Mouse (Mus musculus): ENCODE measurements around the gene Hmg20a. TPM values are rescaled to one million over a fixed set of nuclear protein-coding genes. Genes with fewer than 3 reads are reported as not detected.
A peak's percentile ranks its signal among the peaks of the same experiment; 100 is the strongest.

Gene Hmg20a
- total RNA-seq, 2 experiments from 2014 or later: 15.6 to 18.4 TPM

DNA sequence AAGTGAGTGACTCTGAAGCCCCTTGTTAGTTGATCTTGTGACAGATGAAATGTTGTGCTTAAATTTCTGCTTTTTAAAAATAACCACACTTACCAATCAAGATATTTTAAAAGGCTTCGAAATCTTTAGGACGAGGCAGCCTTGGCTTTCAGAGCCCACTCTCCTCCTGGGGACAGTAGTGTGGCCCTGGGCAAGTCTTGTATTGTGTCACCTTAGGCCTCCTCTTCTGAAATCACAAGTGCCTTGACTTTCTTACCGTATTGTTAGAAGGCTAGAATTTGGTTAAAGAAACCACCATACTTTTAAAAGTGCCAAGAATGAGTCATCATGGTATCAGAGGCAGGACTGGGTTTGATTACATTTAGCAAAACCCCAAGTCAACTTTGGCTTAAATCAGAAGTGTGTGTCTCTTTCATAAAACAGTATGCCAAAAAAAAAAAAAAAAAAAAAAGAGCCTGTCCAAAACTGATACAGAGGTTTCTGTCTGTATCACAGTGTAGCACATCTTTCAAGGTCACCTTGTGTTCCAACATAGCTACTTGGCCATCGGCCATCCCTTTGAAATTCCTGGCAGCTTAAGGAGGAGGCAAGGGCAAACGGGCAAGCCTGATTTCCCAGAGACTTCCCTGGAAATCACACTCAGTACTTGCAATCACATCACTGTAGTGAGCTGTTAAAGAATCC lies 78.9 kb downstream of the Hmg20a start:
- peak; percentile 79 to 84 for DNase-seq

GRCm38 (mm10) chr9:56499324-56500067 lies 81.1 kb downstream of the Hmg20a start:
- DNase-seq: no peak

DNA sequence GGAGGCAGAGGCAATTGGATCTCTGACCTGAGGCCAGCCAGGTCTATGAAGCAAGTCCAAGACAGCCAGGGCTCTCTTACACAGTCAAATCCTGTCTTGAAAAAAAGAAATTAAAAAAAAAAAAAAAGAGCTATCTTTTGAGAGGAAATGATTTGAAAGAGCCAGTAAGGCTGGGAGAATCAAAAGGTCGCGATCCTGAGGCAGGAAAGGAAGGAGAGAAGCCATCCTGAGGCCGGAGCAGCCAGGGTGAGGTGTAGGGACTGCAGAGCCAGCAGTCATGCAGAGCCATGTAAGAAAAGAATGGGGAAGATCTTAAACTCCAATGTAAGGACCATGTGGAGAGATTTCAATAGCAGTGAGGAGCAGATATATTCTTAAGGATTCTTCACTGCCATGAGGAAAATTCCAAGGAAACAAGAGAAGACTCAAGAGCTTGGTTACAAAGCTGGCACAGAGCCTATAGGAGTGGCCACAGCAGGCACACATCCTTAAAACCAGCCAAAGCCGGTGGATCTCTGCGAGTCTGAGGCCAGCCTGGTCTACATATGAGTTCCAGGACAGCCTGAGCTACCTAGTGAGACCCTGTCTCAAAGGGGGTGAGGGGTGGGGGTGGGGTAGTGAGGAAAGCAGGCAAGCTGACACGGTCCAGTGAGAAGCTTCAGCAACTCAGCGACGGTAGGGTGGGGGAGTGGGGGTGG lies 82.6 kb downstream of the Hmg20a start:
- no peak for DNase-seq

DNA sequence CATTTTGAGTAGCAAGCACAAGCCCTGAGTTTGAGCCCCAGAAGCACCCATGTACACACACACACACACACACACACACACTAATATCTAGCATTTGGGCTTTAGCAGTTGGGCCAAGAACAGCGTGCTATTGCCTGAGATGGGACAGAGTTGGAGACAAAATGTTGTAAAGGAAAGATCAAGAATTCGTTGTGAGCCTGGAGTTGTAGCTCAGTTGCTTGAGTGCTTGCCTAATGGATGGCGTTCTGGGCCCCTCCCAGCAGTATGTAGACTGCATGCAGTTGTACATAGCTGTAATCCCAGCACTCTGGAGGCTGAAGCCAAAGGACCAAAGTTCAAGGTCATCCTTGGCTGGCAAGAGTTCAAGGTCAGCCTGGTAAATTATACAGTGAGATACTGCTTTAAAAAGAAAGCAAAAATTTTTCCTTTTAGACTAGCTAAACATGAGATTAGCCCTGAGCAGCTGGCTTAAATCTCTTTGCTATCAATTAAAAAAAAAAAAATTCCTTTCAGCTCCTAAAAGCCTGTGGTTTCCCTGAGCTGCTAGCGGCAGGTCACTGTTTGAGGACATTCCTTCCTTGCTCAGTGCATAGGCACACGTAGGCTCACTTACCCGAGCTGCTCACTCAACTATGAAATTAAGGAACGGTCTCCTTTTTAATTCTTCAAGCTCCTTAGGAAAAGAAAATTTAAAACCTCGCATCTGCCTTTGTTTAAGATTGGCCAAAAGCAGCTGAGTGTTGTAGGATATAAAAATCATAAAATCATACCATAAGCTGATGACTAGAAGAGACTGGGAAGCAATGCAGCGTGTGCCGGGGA lies 83.5 kb downstream of the Hmg20a start:
- DNase-seq: peak in 1 of 2 experiments; percentile 54

- peak; percentile 68 to 77 for DNase-seq
Measured at GRCm38 (mm10) chr9:56502543-56502971, 84.1 kb downstream of the Hmg20a start.

GRCm38 (mm10) chr9:56503621-56504500 lies 85.5 kb downstream of the Hmg20a start:
- DNase-seq: peak; percentile 38 to 59

GRCm38 (mm10) chr9:56504511-56504910 lies 86.1 kb downstream of the Hmg20a start:
- no peak for DNase-seq

GRCm38 (mm10) chr9:56505083-56505792 lies 86.8 kb downstream of the Hmg20a start:
- DNase-seq: peak; percentile 76 to 86

DNA sequence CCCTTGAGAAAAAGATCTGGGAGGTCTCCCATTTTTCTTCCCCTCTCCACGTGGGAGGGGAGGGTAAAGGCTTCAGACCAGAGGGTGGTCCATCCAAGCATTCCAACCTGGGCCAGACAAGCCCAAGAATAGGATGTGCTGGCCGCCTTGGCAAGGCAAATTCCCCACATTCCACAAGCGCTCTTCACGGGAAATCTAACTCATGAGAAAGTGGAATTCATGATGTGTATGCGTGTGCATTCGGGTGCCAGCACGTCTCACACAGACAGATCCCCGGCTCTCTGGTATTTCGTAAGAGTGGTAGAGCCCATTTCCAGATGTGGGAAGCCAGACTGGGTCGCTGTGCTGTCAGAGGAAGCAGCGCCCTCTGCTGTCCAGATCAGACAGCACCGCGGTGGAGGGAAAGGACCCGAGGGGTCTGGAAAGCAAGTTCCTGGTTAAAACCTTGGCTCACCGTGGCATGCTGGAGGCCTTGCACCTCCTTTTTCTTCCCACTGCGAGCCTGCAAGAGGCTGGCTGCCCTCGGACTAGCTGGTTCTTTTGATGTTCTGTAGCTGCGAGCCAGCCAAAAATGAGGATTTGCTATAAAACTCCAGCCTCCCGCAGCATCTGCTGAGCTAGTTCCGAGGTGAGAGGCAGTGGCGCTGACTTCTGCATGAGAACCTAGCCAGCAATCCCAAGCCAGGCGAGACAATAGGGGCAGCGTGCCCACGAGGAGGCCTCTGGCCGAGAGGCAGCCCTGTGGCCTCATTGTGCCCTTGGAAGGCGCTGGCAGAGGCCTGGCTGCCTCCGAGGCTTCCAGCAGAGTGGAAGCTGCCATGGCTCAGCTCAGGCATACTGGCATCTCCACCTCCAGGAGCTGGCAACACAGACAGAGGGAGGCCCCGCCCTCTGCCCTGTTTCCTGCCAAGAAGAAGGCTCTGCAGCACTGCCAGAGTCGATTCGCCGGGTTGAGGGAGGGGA lies 87.7 kb downstream of the Hmg20a start:
- DNase-seq: peak; percentile 95 to 97

DNA sequence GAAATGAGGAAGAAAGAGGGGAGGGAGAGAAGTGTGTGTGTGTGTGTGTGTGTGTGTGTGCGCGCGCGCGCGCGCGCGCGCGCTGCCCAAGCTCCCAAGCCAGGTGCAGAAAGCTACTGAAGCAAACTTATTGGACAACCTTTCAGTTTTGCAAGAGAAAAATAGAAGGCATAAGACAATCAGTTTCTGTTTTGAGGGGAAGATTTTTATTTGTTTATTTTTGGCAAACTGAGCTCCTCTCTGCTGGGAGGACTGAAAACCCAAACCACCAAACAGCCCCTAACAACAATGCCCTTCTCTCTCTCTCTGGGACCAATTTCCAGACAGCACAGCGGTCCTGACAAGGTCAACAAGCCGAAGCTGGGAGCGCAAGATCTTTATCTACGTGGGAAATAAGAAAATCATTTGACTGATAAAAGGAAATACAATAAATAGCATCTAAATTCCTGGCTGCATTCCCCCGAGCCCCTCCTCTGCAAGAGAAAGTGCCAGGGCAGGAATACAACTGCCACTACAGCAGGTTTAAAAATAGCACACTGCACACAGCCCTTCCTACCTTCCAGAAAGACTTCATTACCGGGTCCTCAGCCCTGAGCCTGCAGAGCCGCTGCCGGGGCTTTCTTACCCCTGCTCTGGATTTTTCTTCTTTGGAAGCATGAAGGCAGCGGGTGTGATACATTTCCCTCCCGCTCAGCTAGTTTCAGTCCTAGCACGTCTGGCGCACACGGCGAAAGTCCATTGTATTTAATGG lies 88.7 kb downstream of the Hmg20a start:
- peak; percentile 71 to 78 for DNase-seq

DNA sequence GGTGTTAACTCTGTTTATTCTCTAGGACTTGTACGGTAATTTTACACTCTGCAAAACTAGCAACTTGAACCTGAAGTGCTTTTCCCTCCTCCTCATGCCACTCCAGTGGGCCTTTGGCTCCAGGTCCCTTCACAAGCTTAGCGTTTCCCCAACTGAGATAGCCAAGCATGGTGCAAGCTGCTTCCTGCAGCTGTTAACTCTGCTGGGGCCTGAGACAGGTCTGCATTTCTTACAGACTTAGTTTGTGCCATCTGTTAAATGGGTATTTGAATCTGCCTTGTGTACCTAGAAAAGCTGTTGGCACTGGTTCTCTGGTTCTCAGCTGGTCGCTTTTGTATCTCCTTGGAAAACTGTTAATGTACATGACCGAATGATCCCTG lies 89.3 kb downstream of the Hmg20a start:
- DNase-seq: no peak

DNA sequence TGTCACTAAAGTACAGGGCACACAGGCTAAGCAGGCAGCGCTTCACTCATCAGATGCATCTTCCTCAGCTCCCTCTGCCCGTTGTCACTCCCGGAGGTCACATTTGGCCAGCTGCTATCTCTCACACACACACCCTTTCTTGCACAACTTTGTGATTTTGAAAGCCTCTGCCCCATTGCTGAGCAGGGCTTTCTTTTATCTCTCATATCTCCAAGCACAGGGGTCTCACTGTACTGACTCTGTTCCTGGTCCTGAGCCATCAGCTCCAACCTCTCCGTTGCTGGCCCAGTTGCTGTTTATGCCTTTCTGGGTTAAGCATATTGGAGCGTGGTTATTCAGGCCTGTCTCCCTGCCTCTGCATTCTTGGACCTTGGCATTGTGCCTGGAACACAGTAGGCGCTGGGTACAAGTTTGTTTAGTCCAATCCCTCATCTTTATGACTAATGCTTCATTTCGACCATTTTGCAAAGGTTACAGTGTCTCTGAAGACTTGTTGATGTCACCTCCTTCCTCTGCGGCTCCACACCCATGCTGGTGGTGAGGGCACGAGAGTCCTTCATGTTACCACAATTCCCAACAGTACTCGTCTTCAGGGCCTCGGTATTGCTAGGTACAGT lies 90.5 kb downstream of the Hmg20a start:
- peak; percentile 65 to 73 for DNase-seq

DNA sequence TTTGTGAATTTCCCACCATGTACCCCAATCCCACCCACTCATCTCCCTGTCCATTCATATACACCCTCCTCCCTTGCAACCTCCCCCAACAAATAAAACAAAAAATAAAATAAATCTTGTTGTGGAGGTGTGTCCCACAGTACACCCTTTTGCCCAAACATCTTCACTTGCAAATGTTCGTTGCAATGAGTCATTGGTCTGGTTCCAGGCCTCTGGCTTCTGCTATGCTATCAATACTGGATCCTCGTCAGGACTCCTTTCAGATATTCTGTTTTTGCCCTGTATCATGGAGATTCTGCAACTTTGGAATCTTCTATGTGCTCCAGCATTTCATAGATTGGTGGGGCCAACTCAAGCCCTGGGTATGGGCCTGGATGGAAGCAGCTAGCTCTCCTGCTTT lies 91.9 kb downstream of the Hmg20a start:
- DNase-seq: no peak

DNA sequence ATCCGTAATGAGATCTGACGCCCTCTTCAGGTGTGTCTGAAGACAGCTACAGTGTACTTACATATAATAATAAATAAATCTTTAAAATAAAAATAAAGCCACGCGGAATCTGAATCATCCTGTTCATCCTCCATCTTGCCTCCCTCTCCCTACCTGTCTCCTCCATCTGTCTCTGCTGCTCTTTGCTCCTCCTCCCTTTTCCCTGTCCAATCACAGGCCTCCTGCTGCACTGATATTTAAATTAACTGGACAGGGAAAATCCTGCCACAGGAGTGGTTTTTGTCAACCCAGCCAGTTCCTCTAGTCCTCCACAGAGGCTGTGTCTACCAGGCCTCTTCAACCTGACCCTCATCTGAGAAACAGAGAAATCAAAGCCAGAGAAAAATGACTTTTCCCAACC lies 94.1 kb downstream of the Hmg20a start:
- no peak for DNase-seq

DNA sequence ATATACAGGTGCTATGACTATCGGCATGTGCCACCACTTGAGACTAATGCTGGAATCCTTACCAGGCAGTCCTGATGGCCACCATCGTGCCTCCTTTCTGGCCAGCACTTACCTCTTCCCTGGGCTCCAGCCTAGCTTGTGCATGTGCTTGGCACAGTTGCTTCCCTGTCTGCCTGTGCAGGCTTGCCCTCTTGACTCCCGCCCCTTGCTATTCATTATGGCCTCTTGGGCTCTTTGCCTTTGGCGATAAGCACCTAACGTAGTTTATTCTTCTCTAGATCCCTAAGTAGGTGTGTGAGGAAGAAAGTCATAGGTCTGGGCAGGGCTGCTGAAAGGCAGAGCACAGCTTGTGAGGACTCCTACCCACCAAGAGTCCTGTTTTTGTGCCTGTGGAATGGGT lies 96.7 kb downstream of the Hmg20a start:
- no peak for DNase-seq

DNA sequence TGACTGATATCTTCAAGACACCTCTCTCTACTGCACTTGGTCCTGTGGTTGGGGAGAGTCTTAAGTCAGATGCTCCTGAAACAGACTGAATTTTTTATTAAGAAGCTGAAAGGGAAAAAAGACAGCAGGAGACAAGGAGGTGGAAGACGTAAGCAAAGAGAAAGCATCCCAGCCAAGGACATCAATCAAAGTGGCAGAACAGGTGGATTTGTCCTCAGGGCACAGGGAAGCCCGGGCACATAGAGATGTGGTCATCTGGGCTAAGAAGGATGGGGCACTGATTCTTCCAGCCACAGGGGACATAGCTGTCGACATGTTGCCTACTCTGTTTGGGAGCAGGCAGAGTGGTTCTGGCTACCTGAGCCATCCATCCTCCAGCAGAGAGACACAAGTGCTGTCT lies 97.8 kb downstream of the Hmg20a start:
- no peak for DNase-seq

- DNase-seq: peak; percentile 73 to 89
Measured at GRCm38 (mm10) chr9:56516692-56517263, 98.4 kb downstream of the Hmg20a start.

GRCm38 (mm10) chr9:56522281-56522680 lies 103.9 kb downstream of the Hmg20a start:
- no peak for DNase-seq
